Mouse (Mus musculus): Measurements from ENCODE around the gene Lclat1. TPM values are rescaled to one million over a fixed set of nuclear protein-coding genes. Genes with fewer than 3 reads are reported as not detected.

Gene Lclat1
- polyA plus RNA-seq (2015; fragmentation: Illumina TruSeq; extraction: RNeasy Lipid Tissue Mini Kit (QIAGEN cat#74804); ENCODE audit: insufficient read depth, low read depth, low replicate concordance), result 2.6 TPM

GRCm38 (mm10) chr17:73107158-73108157, at the start of gene Lclat1:
Gene Lclat1 (plus strand): TSS chr17:73107985.

Other genes with a start within 250 kb of the Lclat1 start
- 35.4 TPM for gene Lbh, start 189.7 kb upstream of the Lclat1 start, polyA plus RNA-seq (2015; fragmentation: Illumina TruSeq; extraction: RNeasy Lipid Tissue Mini Kit (QIAGEN cat#74804); ENCODE audit: insufficient read depth, low read depth, low replicate concordance)

Measured in pancreas, adult 10 weeks (tissue).